Mouse (Mus musculus) heart, embryonic 11.5 days (tissue): ENCODE measurements around the gene Gpr4. TPM values are rescaled to one million over a fixed set of nuclear protein-coding genes. Genes with fewer than 3 reads are reported as not detected.

Source experiments
- ATAC-seq: fragments of 200-750 bp; cut with Nextera tagmentation; replicated peaks from 2 replicates; pipeline ENCODE4 v1.8.0; 2017; ENCODE audit warnings: moderate library complexity; ENCODE audit not compliant: insufficient number of reproducible peaks, low FRiP score, low TSS enrichment
- H3K27ac ChIP-seq: fragments of 300-500 bp; sonication (generic); 2 replicates; pipeline ENCODE4 v1.5.1; 2014; ENCODE audit warnings: mild to moderate bottlenecking, low read depth, low read length
- H3K27me3 ChIP-seq: fragments of 300-500 bp; sonication (generic); 2 replicates; pipeline ENCODE4 v1.6.1; 2014; ENCODE audit warnings: mild to moderate bottlenecking, low read length, mixed read lengths; ENCODE audit not compliant: control insufficient read depth, insufficient read depth
- H3K36me3 ChIP-seq: fragments of 300-500 bp; sonication (generic); 2 replicates; pipeline ENCODE4 v1.6.1; 2014; ENCODE audit warnings: mild to moderate bottlenecking, low read length, moderate library complexity, mixed read lengths; ENCODE audit not compliant: control insufficient read depth, insufficient read depth
- H3K4me1 ChIP-seq: fragments of 300-500 bp; sonication (generic); 2 replicates; pipeline ENCODE4 v1.6.1; 2014; ENCODE audit warnings: low read length; ENCODE audit not compliant: control insufficient read depth, insufficient read depth
- H3K4me2 ChIP-seq: fragments of 300-500 bp; sonication (generic); 2 replicates; pipeline ENCODE4 v1.6.1; 2014; ENCODE audit warnings: mild to moderate bottlenecking, moderate library complexity
- H3K4me3 ChIP-seq: fragments of 300-500 bp; sonication (generic); 2 replicates; pipeline ENCODE4 v1.5.1; 2014; ENCODE audit warnings: low read depth, low read length
- H3K9ac ChIP-seq: fragments of 300-500 bp; sonication (generic); 2 replicates; pipeline ENCODE4 v1.6.1; 2014; ENCODE audit warnings: mild to moderate bottlenecking, low read depth, low read length, moderate library complexity
- H3K9me3 ChIP-seq: fragments of 300-500 bp; sonication (generic); replicated peaks from 2 replicates; pipeline ENCODE4 v1.6.1; 2016; ENCODE audit warnings: low read length; ENCODE audit not compliant: control insufficient read depth
- WGBS: fragments of 180-500 bp; shearing (Covaris S2); extraction: QIAGEN DNeasy Blood & Tissue Kit; methylation state at CpG from one replicate; pipeline ENCODE4 v1.1.7; 2014; ENCODE audit not compliant: insufficient replicate concordance; 5-methylcytosine and 5-hydroxymethylcytosine counted together
- polyA plus RNA-seq: library from polyadenylated mRNA; unstranded; fragments of >200 nt; fragmentation: Nextera tagmentation; extraction: Ambion mirVana; gene quantifications from 2 replicates; pipeline ENCODE4 v1.2.1, GENCODE M21; 2014

The Gpr4 gene
- polyA plus RNA-seq, 1 experiment from 2014 or later = 1.3 TPM

GRCm38 (mm10) chr7:19179173-19179572 lies 33.2 kb upstream of the Gpr4 start:
- Histone ChIP-seq H3K27me3 (peaks cover 45% of the 10 kb centered on the region), H3K9ac (no peak overlapping the region), H3K4me3 (peak overlapping the region; percentile 25), H3K27ac (no peak overlapping the region), H3K36me3 (no peaks in the 10 kb centered on the region; the same call in 1 of the 2 replicates), H3K4me1 (peaks cover 17% of the 10 kb centered on the region), H3K9me3 (no peaks in the 10 kb centered on the region), H3K4me2 (peak overlapping the region; percentile 56)
- no peak for ATAC-seq
- under 1% methylated on average over 31 of the region's 32 CpGs for WGBS

GRCm38 (mm10) chr7:19179936-19180335 lies 32.4 kb upstream of the Gpr4 start:
- no peak for ATAC-seq
- H3K4me2 ChIP-seq = peak overlapping the region; percentile 56
- no peaks in the 10 kb centered on the region; the same call in 1 of the 2 replicates for H3K36me3 ChIP-seq
- H3K9me3 ChIP-seq = no peaks in the 10 kb centered on the region
- H3K9ac ChIP-seq = no peak overlapping the region
- peaks cover 23% of the 10 kb centered on the region for H3K4me1 ChIP-seq
- H3K27me3 ChIP-seq = peaks cover 41% of the 10 kb centered on the region
- WGBS = 38% methylated on average over 6 of the region's 6 CpGs
- peak overlapping the region; percentile 25; the same call in 1 of the 2 replicates for H3K4me3 ChIP-seq
- H3K27ac ChIP-seq = no peak overlapping the region

- peaks cover 34% of the 10 kb centered on the region for H3K27me3 ChIP-seq
- ATAC-seq = peak; percentile 50; the same call in 1 of the 2 replicates
- peak overlapping the region; percentile 72 for H3K4me3 ChIP-seq
- H3K4me1 ChIP-seq = peaks cover 26% of the 10 kb centered on the region
- H3K9ac ChIP-seq = peak overlapping the region; percentile 83
- H3K4me2 ChIP-seq = peak overlapping the region; percentile 92
- 2% methylated on average over 27 of the region's 27 CpGs for WGBS
- no peak overlapping the region for H3K27ac ChIP-seq
- H3K36me3 ChIP-seq = no peaks in the 10 kb centered on the region; the same call in 1 of the 2 replicates
- H3K9me3 ChIP-seq = no peaks in the 10 kb centered on the region
Measured at GRCm38 (mm10) chr7:19180862-19181429, 31.4 kb upstream of the Gpr4 start.

- ATAC-seq = no peak
- H3K4me1 ChIP-seq = peaks cover 21% of the 10 kb centered on the region
- no peak overlapping the region for H3K27ac ChIP-seq
- no peak overlapping the region for H3K4me2 ChIP-seq
- H3K36me3 ChIP-seq = peaks cover 3% of the 10 kb centered on the region; the same call in 1 of the 2 replicates
- 86% methylated on average over 2 of the region's 2 CpGs for WGBS
- no peak overlapping the region for H3K4me3 ChIP-seq
- no peak overlapping the region for H3K9ac ChIP-seq
- peaks cover 3% of the 10 kb centered on the region; the same call in 1 of the 2 replicates for H3K27me3 ChIP-seq
- H3K9me3 ChIP-seq = no peaks in the 10 kb centered on the region
Measured at GRCm38 (mm10) chr7:19184250-19184649, 28.1 kb upstream of the Gpr4 start.

- no peak; the same call in 1 of the 2 replicates for ATAC-seq
- H3K4me2 ChIP-seq = no peak overlapping the region
- peaks cover 18% of the 10 kb centered on the region for H3K4me1 ChIP-seq
Measured at GRCm38 (mm10) chr7:19184758-19185157, 27.6 kb upstream of the Gpr4 start.

GRCm38 (mm10) chr7:19194676-19195075 lies 17.7 kb upstream of the Gpr4 start:
- Histone ChIP-seq H3K27ac (no peak overlapping the region), H3K27me3 (no peaks in the 10 kb centered on the region), H3K9ac (no peak overlapping the region), H3K4me3 (no peak overlapping the region), H3K4me2 (no peak overlapping the region), H3K36me3 (peaks cover 27% of the 10 kb centered on the region), H3K4me1 (no peaks in the 10 kb centered on the region; the same call in 1 of the 2 replicates), H3K9me3 (peaks cover 4% of the 10 kb centered on the region; the same call in 1 of the 2 replicates)
- WGBS = 95% methylated on average over 4 of the region's 4 CpGs
- no peak for ATAC-seq

More at GRCm38 (mm10) chr7:19184758-19185157, 27.6 kb upstream of the Gpr4 start:
- 81% methylated on average over 6 of the region's 6 CpGs for WGBS
- Histone ChIP-seq H3K27me3 (no peaks in the 10 kb centered on the region), H3K9me3 (no peaks in the 10 kb centered on the region), H3K4me3 (no peak overlapping the region), H3K36me3 (peaks cover 3% of the 10 kb centered on the region), H3K9ac (no peak overlapping the region), H3K27ac (0 out of 2 replicates have a peak overlapping the region, but pooled peaks have one; percentile 29)

GRCm38 (mm10) chr7:19196676-19197075 lies 15.7 kb upstream of the Gpr4 start:
- Histone ChIP-seq H3K4me2 (no peak overlapping the region), H3K36me3 (peaks cover 22% of the 10 kb centered on the region), H3K27ac (no peak overlapping the region), H3K4me1 (no peaks in the 10 kb centered on the region), H3K4me3 (no peak overlapping the region), H3K9me3 (peaks cover 4% of the 10 kb centered on the region; the same call in 1 of the 2 replicates), H3K27me3 (no peaks in the 10 kb centered on the region), H3K9ac (no peak overlapping the region)
- ATAC-seq = no peak
- WGBS = 55% methylated on average over 6 of the region's 6 CpGs

GRCm38 (mm10) chr7:19197985-19198384 lies 14.4 kb upstream of the Gpr4 start:
- no peak overlapping the region for H3K9ac ChIP-seq
- H3K27ac ChIP-seq = no peak overlapping the region
- H3K4me1 ChIP-seq = no peaks in the 10 kb centered on the region
- peaks cover 4% of the 10 kb centered on the region; the same call in 1 of the 2 replicates for H3K9me3 ChIP-seq
- no peaks in the 10 kb centered on the region for H3K27me3 ChIP-seq
- H3K4me2 ChIP-seq = no peak overlapping the region
- 23% methylated on average over 2 of the region's 2 CpGs for WGBS
- peaks cover 18% of the 10 kb centered on the region for H3K36me3 ChIP-seq
- H3K4me3 ChIP-seq = no peak overlapping the region
- no peak for ATAC-seq

GRCm38 (mm10) chr7:19201660-19202059 lies 10.7 kb upstream of the Gpr4 start:
- 60% methylated on average over 12 of the region's 15 CpGs for WGBS
- Histone ChIP-seq H3K4me1 (no peaks in the 10 kb centered on the region), H3K4me3 (no peak overlapping the region), H3K27ac (no peak overlapping the region), H3K9ac (no peak overlapping the region), H3K4me2 (no peak overlapping the region), H3K36me3 (peaks cover 7% of the 10 kb centered on the region; the same call in 1 of the 2 replicates), H3K9me3 (no peaks in the 10 kb centered on the region), H3K27me3 (no peaks in the 10 kb centered on the region)
- ATAC-seq = 0 out of 2 replicates have a peak, but pooled peaks have one; percentile 48
